Mouse (Mus musculus): Measurements from ENCODE around the gene Nynrin.
A peak's percentile ranks its signal among the peaks of the same experiment; 100 is the strongest.

Nynrin gene

DNA sequence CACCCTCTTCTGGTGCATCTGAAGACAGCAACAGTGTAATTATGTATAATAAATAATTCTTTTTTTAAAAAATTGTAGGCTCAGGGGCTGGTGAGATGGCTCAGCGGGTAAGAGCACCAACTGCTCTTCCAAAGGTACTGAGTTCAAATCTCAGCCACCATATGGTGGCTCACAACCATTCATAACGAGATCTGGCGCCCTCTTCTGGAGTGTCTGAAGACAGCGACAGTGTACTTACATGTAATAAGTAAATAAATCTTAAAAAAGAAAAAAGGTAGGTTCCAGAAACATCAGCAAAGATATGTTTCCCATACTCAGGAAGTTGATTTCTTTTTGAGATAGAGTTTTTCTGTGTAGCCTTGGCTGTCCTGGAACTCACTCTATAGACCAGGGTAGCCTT, 11.0 kb upstream of the Nynrin start:
- DNase-seq = peak in 1 of 2 experiments; percentile 31

- no peak for DNase-seq
These were observed 8.1 kb upstream of the Nynrin start for GRCm38 (mm10) chr14:55845506-55846294.

- DNase-seq = no peak
These were observed 2.9 kb upstream of the Nynrin start for GRCm38 (mm10) chr14:55850885-55851284.

GRCm38 (mm10) chr14:55852646-55853551, 911 bp upstream of the Nynrin start:
- DNase-seq = no peak

DNA sequence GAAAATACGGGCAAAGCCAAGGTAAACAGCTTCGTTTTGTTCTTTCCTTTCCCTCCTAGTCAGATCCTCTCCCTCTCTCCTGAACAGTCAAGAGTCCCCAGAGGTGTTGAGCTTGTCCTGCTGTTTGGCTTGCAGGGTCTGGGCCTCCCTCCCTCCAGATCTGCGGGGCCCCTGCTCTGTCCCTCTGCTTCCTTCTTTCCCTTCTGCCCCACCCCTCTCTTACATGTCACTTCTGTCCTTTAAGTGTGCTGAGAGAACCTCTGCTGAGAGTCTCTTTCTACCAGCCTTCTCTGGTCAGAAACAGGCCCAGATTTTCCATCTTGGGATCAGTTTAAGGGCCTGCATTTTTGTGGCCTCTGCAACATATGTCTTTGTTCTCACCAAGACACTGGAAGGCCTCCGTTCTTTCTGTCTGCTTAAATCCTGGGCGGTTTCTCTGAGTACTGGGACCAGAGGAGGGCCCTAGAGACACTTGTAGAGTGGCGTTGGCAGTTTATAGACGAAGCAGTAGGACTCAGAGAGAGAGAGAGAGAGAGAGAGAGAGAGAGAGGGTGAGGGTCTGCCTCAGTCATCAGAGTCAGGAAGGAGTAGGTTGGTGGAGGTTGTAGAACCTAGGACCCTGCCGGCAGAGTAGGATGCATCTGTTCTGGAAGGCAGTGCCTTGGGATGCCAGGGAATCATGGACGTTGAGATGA, 743 bp downstream of the Nynrin start:
- no peak for DNase-seq

DNA sequence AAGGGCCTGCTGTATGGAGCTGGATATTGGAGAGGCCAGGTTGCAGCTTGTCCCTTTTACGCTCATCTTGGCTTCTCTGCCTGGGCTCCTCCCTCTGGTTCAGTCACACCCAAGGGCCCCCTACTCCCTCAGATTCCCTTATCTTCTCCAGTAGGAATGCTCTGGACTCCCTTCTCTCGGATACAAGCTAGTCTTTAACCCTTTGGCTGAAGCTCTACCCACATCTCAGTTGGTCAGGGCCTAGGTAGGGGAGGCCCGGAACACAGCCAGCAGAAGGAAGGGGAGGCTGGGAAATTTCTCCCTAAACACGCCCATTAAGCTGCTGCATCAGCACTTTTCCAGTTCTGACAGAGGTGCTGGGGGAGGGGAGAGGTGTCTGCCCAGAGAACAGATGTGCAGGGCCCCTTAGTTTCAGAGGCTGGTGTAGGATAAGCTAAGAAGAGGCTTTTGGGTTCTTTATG, 1.3 kb downstream of the Nynrin start:
- no peak for DNase-seq

DNA sequence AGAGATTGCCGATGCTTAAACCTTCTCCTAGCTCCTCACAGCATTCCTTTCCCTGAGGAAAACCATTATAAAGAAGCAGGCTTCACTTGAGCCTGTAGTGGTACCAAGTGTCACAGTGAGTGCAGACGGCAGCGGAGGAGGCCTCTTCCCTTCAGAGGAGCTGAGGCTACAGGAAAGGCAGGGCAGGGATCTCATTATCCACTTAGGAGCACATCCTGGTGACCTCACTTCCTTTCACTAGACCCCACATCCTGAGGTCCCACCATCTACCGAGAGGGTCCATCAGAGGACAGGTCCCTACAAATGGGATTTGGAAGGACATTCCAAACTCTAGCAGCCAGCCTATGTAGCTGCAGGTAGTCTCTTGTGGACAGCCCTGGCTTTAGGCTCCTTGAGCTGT, 3.8 kb downstream of the Nynrin start:
- no peak for DNase-seq

GRCm38 (mm10) chr14:55862186-55862585, 8.4 kb downstream of the Nynrin start:
- DNase-seq = no peak

- no peak for DNase-seq
These were observed 9.2 kb downstream of the Nynrin start for GRCm38 (mm10) chr14:55862970-55863369.

DNA sequence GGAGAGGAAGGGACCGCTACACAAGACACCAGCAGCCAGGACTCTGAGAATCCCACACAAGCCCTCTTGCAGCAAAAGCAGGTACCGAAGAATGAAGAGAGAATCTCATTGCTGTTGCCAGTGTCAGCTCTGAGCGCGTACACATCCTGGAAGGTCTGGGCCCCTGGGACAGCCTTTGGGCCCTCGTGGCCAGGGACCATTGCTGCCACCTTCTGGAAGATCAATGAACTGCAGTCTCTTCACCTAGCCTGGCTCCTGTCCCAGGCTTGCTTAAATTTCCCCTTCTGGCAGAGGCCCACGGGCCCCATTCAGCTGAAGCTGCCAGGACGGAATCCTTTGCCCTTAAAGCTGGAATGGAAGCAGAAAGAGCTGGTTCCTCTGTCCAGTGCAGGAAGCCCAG, 10.0 kb downstream of the Nynrin start:
- peak; percentile 80 to 82 for DNase-seq

DNA sequence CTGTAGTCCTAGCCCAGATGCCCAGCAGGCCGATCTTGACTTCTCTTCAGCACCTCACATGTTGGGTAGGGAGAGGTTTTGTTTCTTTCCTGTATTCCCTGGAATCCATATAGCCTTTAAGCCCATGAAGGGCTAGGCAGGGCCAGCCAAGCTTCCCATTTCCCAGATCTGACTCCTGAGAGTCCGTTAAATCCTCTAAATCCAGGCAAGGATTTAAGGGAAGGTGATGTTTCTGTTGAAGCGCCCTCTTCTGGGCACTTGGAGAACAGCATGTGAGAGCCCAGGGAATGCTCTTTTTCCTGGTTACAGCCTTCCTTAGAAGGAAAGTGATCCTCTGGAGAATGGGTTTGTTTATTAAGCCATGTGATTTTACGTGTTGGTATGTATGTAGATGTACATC, 13.2 kb downstream of the Nynrin start:
- DNase-seq = peak; percentile 48 to 51

DNA sequence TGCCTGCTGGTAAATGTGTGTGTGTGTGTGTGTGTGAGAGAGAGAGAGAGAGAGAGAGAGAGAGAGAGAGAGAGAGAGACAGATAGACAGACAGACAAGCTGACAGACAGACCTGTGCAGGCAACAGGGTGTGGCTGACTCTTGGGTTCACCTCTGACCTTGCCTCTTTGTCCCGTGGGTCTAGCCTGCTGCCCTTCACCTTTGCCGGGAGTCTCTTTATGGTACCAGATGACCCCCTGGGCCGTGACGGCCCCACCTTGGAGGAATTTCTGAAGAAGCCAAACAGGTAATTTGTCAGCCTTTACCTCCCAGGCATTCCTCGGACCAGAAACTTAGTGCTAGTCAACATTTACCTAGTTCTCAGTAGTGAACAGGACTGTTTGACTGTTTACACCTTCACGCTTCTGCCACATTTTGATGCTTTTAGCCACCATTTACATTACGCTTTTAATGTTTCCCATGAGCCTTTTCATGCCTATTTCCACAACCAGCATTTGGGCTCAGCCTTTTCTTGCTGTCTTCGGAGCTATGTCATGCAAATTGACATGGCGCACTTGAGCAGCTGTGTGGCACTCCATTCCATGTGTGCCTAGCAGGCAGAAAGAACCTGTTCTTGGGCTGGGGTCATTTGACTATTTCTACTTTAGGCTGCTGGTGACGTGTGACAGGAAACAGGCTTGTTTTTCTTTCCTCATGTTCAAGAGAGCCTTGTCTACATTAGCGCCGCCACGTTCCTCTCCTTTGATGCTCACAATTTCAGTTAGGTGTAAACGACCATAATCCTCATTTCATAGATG, 14.6 kb downstream of the Nynrin start:
- DNase-seq = no peak

DNA sequence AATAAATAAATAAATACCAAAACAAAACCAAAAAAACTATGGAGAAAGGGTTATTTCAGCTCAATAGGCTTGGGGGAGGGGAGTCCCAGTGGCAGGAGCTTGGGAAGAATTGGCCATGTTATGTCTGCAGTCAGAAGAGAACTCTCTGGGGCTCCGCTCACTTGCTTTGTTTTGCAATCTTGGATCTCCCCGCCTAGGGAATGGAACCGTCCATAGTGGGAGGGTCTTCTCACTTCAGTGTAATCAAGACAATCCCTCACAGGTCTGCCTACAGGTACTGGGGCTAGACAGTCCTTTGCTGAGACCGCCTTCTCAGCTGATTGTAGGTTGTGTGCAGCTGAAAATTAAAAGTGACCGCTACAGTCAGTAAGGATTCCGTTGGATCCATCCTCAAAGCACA, 15.7 kb downstream of the Nynrin start:
- no peak for DNase-seq

DNA sequence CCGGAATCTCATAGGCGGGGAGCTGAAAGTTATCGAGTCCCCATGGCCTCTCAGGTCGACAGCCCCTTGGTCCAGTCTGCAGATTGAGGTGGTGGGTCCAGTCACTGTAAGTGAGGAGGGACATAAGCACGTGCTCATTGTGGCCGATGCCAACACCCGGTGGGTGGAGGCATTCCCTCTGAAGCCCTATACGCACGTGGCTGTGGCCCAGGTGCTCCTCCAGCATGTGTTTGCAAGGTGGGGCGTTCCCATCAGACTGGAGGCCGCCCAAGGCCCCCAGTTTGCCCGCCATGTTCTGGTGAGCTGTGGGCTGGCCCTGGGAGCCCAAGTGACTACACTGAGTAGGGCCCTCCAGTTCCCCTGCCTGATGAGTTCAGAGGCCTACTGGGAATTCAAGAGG, 18.2 kb downstream of the Nynrin start:
- no peak for DNase-seq

- DNase-seq = no peak
These were observed 18.7 kb downstream of the Nynrin start for GRCm38 (mm10) chr14:55872551-55872950.

- no peak for DNase-seq
These were observed 19.5 kb downstream of the Nynrin start for GRCm38 (mm10) chr14:55873242-55873713.

- peak; percentile 84 for DNase-seq
These were observed 20.2 kb downstream of the Nynrin start for GRCm38 (mm10) chr14:55873714-55874683.

DNA sequence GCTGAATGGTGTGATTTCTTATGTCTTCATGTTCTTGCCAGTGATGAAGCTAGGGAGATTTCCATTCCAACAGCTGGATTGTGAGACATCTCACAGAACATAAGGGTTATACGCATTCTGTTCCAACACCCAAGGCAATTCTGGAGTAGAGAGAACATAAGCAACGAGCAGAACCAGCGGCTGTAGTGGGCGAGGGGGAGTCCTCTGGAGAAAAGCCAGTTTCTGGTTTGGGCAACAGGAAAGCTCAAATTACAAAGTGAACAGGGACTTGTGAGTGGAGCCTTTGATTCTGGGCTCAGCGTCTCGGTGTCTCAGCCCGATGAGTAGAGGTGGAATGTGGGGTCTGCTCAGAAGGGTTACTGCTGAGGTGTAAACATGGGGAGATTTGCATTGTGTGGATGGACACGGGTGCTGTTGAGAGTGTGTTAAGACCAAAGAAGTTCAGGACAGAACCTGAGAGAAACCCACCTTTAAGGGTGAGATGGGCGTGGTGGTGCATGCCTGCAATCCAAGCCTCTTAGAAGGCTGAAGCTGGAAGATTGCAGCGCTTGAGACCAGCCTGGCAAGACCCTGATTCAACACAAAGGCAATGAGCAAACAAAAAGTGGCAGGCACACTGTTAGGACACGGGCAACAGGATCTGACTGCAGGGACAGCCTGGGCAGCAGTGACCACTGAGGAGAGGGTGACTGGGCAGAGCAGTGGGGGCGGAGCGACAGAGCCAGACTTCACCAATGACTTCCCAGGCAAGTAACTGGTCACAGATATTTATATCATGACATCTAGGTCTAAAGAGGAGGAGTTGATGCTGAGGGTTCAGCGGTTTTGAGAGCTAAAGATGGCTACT, 23.9 kb downstream of the Nynrin start:
- DNase-seq = no peak

DNA sequence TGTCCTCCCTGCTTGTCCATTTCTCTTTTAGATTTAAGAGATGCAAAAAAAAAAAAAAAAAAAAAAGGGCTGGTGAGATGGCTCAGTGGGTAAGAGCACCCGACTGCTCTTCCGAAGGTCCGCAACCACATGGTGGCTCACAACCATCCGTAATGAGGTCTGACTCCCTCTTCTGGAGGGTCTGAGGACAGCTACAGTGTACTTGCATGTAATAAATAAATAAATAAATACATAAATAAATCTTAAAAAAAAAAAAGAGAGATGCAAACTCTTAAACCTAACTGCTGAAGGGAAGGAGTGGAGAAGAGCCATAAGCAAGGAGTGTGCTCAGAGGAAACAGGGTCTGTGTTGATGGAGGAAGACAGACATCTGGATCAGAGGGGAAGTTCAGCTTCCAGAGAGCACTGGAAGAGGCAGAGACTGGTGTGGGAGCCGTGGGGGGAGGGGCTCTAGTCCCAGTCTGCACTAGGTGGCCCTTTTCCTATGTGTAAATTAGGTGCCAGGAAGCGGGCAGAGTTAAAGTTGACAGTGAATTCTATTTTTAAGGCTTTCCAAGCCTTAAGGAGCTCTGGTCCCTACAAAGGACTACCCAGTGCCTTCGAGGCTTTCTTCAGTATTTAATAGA, 24.6 kb downstream of the Nynrin start:
- no peak for DNase-seq

GRCm38 (mm10) chr14:55879623-55880022, 25.8 kb downstream of the Nynrin start:
- DNase-seq = peak; percentile 85 to 90
